In the genomic region with DNA sequence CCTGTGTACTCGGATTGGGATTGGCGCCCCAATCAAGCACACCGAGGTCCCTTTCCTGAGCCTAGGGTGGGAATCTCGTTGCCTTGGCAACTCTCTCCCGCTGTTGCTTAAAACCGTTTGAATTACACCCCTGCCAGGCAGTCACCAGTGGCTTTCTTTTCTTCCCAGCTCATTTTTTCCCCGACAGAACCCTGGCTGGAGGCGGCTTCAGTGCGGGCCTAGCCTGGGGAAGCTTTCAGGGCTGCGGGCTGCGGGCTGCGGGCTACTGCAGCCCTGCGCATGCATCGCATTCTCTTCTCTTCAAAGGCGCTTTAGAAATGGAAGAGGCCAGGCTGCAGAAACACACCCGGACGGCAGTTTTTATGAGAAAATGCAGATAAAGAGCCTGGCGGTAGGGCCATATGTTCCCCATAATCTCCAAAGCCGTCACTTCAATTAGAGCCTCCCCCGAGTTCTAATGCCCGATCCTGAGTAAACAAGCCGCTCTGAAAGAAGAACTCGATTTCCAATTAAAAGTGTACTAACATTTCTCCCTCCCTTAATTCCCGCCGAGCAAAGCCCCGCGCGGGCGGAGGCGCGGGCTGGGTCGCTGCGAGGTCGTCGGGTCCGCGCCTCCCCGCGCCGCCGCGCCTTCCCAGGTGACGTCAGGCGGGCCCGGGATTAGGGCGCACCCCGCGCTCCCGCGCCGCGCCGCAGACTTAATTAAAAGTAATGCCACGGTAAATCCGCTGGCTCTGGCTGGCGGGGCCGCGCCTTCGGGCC, we compare ENCODE assay signal across 8 mouse cellular contexts.
A peak's percentile ranks its signal among the peaks of the same experiment; 100 is the strongest.
DNase-seq lines count a peak whose midpoint lies in the region; ATAC-seq lines count a peak whose summit lies in the region.

No protein-coding gene starts in this region.

- peak overlapping the region; percentile 91 for H3K4me2 ChIP-seq in embryonic facial prominence, embryonic 15.5 days (replicated peaks)
- peak overlapping the region; percentile 94 for H3K4me2 ChIP-seq in hindbrain, embryonic 16.5 days (ENCODE audit: low read length)

- ATAC-seq in embryonic facial prominence, embryonic 15.5 days (ENCODE audit: insufficient number of reproducible peaks, low FRiP score, low TSS enrichment, low read depth): peak; percentile 55; the same call in 1 of the 2 replicates
- ATAC-seq in hindbrain, embryonic 16.5 days: peak; percentile 85

- H3K4me1 ChIP-seq in embryonic facial prominence, embryonic 15.5 days: peaks cover 9% of the 10 kb centered on the region; the same call in 1 of the 2 replicates
- H3K4me1 ChIP-seq in hindbrain, embryonic 16.5 days (ENCODE audit: control insufficient read depth, insufficient read depth, low read depth, low read length): peaks cover 7% of the 10 kb centered on the region

- no peaks in the 10 kb centered on the region for H3K36me3 ChIP-seq in embryonic facial prominence, embryonic 15.5 days
- no peaks in the 10 kb centered on the region for H3K36me3 ChIP-seq in hindbrain, embryonic 16.5 days (ENCODE audit: control insufficient read depth, insufficient read depth, low read length)

- no peaks in the 10 kb centered on the region for H3K9me3 ChIP-seq in embryonic facial prominence, embryonic 15.5 days (replicated peaks)
- no peaks in the 10 kb centered on the region for H3K9me3 ChIP-seq in hindbrain, embryonic 16.5 days (ENCODE audit: control insufficient read depth, low read length)

- H3K27ac ChIP-seq in embryonic facial prominence, embryonic 15.5 days (replicated peaks): no peak overlapping the region
- peak overlapping the region; percentile 82 for H3K27ac ChIP-seq in hindbrain, embryonic 16.5 days (ENCODE audit: low read depth, low read length)

- DNase-seq in cerebellum, postnatal 25 days: peak; percentile 19 to 36
- no peak for DNase-seq in cerebellum, adult 11-12 months
- DNase-seq in ES-CJ7 (ENCODE audit: low read depth, low spot score): peak; percentile 66
- peak; percentile 10 for DNase-seq in liver
- DNase-seq in retina, postnatal 7 days (ENCODE audit: low read depth, low spot score): peak; percentile 61
- DNase-seq in thymus, adult 18-20 months: no peak

- 1% methylated on average over 59 of the region's 59 CpGs for WGBS in embryonic facial prominence, embryonic 15.5 days
- WGBS in hindbrain, embryonic 16.5 days: under 1% methylated on average over 59 of the region's 59 CpGs

- peak overlapping the region; percentile 47; the same call in 1 of the 2 replicates for H3K9ac ChIP-seq in embryonic facial prominence, embryonic 15.5 days
- H3K9ac ChIP-seq in hindbrain, embryonic 16.5 days (ENCODE audit: low read depth, low read length): peak overlapping the region; percentile 69

- peaks cover 24% of the 10 kb centered on the region for H3K27me3 ChIP-seq in embryonic facial prominence, embryonic 15.5 days
- 0 out of 2 replicates have a peak, but pooled peaks cover 3% of the 10 kb centered on the region for H3K27me3 ChIP-seq in hindbrain, embryonic 16.5 days (replicated peaks; ENCODE audit: control insufficient read depth, insufficient read depth, low read length)

- H3K4me3 ChIP-seq in embryonic facial prominence, embryonic 15.5 days (replicated peaks): peak overlapping the region; percentile 51
- peak overlapping the region; percentile 53 for H3K4me3 ChIP-seq in hindbrain, embryonic 16.5 days (ENCODE audit: low read length)

Comparison
In these comparisons a context has a peak if more than half of its experiments do, and no peak if none do; other contexts are left out.
1. DNase-seq: peak in cerebellum, postnatal 25 days (2 of 2), ES-CJ7 (single experiment), liver (single experiment) and retina, postnatal 7 days (single experiment); none in cerebellum, adult 11-12 months (single experiment) and thymus, adult 18-20 months (0 of 2).